Comparison of ENCODE assay signal across 28 mouse cellular contexts in genomic region chr16:43489984-43490383, GRCm38 (mm10).
A peak's percentile ranks its signal among the peaks of the same experiment; 100 is the strongest.
DNase-seq lines count a peak whose midpoint lies in the region; ATAC-seq and TF ChIP-seq lines count a peak whose summit lies in the region.
"Had no signal": no experiment of that assay in that cellular context is flagged by ENCODE, and none has a peak within 500 bp of the region (broad histone marks: within the 10 kb centered on the region; RNA-seq: fewer than 3 reads in every experiment).

No protein-coding gene starts in this region.

- H3K9me3 ChIP-seq in forebrain, postnatal 0 days (ENCODE audit: low read length) = no peaks in the 10 kb centered on the region
- no peaks in the 10 kb centered on the region for H3K9me3 ChIP-seq in forebrain, embryonic 13.5 days (replicated peaks)
- no peaks in the 10 kb centered on the region for H3K9me3 ChIP-seq in megakaryocyte, embryonic 14.5 days
- H3K9me3 ChIP-seq: embryonic facial prominence, embryonic 10.5 days; embryonic facial prominence, embryonic 13.5 days; forebrain, embryonic 12.5 days; G1E; heart, embryonic 10.5 days; heart, embryonic 13.5 days; hindbrain, embryonic 12.5 days; hindbrain, embryonic 15.5 days had no signal

- H3K27ac ChIP-seq in forebrain, postnatal 0 days (ENCODE audit: low read depth, low read length) = no peak overlapping the region
- no peak overlapping the region for H3K27ac ChIP-seq in forebrain, embryonic 13.5 days
- H3K27ac ChIP-seq: embryonic facial prominence, embryonic 10.5 days; embryonic facial prominence, embryonic 13.5 days; forebrain, embryonic 12.5 days; heart, adult 2 months; heart, embryonic 10.5 days; heart, embryonic 13.5 days; hindbrain, embryonic 12.5 days; hindbrain, embryonic 15.5 days had no signal

- TF ChIP-seq CTCF in forebrain, postnatal 0 days (IDR thresholded peaks at IDR 0.05; ENCODE audit: low read depth) = no peak

- H3K4me1 ChIP-seq in forebrain, postnatal 0 days (ENCODE audit: insufficient read depth) = no peaks in the 10 kb centered on the region
- H3K4me1 ChIP-seq in forebrain, embryonic 13.5 days = no peaks in the 10 kb centered on the region
- no peaks in the 10 kb centered on the region for H3K4me1 ChIP-seq in megakaryocyte, embryonic 14.5 days
- H3K4me1 ChIP-seq: embryonic facial prominence, embryonic 10.5 days; embryonic facial prominence, embryonic 13.5 days; heart, embryonic 10.5 days; heart, embryonic 13.5 days; hindbrain, embryonic 12.5 days; hindbrain, embryonic 15.5 days had no signal

- DNase-seq in cerebellum, postnatal 10 days = peak; percentile 31 to 56
- DNase-seq in cerebellum, adult 18-20 months = no peak
- no peak for DNase-seq in forebrain, postnatal 0 days
- DNase-seq in layer of hippocampus, adult 11-12 months (ENCODE audit: low spot score) = peak; percentile 38
- no peak for DNase-seq in layer of hippocampus, adult 8-10 months (ENCODE audit: low spot score in 2 of 2)
- DNase-seq: adrenal gland, postnatal 10 days; adrenal gland, postnatal 36 days; cerebellum, adult 11-12 months; cerebellum, adult 9-10 months; cerebellum, postnatal 36 days; embryo, embryonic 11 days; gastrocnemius, postnatal 14 days; heart, adult 2 months; heart, postnatal 14 days had no signal

- 69% methylated on average over 12 of the region's 12 CpGs for WGBS in forebrain, postnatal 0 days
- 92% methylated on average over 12 of the region's 12 CpGs for WGBS in forebrain, embryonic 13.5 days

- no peaks in the 10 kb centered on the region for H3K27me3 ChIP-seq in forebrain, postnatal 0 days (ENCODE audit: insufficient read depth, low read length)
- no peaks in the 10 kb centered on the region for H3K27me3 ChIP-seq in forebrain, embryonic 13.5 days
- no peaks in the 10 kb centered on the region for H3K27me3 ChIP-seq in megakaryocyte, embryonic 14.5 days (replicated peaks)
- H3K27me3 ChIP-seq: embryonic facial prominence, embryonic 13.5 days; forebrain, embryonic 12.5 days; heart, embryonic 13.5 days; hindbrain, embryonic 12.5 days; hindbrain, embryonic 15.5 days; Patski had no signal

- H3K36me3 ChIP-seq in forebrain, postnatal 0 days (ENCODE audit: insufficient read depth) = no peaks in the 10 kb centered on the region
- no peaks in the 10 kb centered on the region for H3K36me3 ChIP-seq in forebrain, embryonic 13.5 days (ENCODE audit: poor library complexity, severe bottlenecking)
- H3K36me3 ChIP-seq in megakaryocyte, embryonic 14.5 days (replicated peaks; ENCODE audit: low read length) = no peaks in the 10 kb centered on the region
- H3K36me3 ChIP-seq: embryonic facial prominence, embryonic 10.5 days; embryonic facial prominence, embryonic 13.5 days; forebrain, embryonic 12.5 days; G1E; heart, embryonic 10.5 days; heart, embryonic 13.5 days; hindbrain, embryonic 12.5 days; hindbrain, embryonic 15.5 days had no signal

- ATAC-seq in forebrain, postnatal 0 days = peak; percentile 67
- no peak for ATAC-seq in forebrain, embryonic 13.5 days
- ATAC-seq in megakaryocyte, adult 5-6 weeks (ENCODE audit: poor library complexity, severe bottlenecking) = no peak
- ATAC-seq: intestine, postnatal 0 days; Patski had no signal

- no peak overlapping the region for H3K4me3 ChIP-seq in forebrain, postnatal 0 days (ENCODE audit: low read depth, low read length)
- H3K4me3 ChIP-seq in forebrain, embryonic 13.5 days = no peak overlapping the region
- peak overlapping the region; percentile 42 for H3K4me3 ChIP-seq in megakaryocyte, embryonic 14.5 days (replicated peaks)
- H3K4me3 ChIP-seq: embryonic facial prominence, embryonic 10.5 days; embryonic facial prominence, embryonic 13.5 days; erythroblast, embryonic 14.5 days; forebrain, embryonic 12.5 days; heart, adult 2 months; heart, embryonic 10.5 days; heart, embryonic 13.5 days; hindbrain, embryonic 12.5 days; hindbrain, embryonic 15.5 days had no signal

- no peak overlapping the region for H3K9ac ChIP-seq in forebrain, postnatal 0 days
- no peak overlapping the region for H3K9ac ChIP-seq in forebrain, embryonic 13.5 days
- H3K9ac ChIP-seq: embryonic facial prominence, embryonic 13.5 days; forebrain, embryonic 12.5 days; heart, embryonic 13.5 days; hindbrain, embryonic 12.5 days; hindbrain, embryonic 15.5 days had no signal

- H3K4me2 ChIP-seq in forebrain, postnatal 0 days (ENCODE audit: low read depth) = no peak overlapping the region
- no peak overlapping the region for H3K4me2 ChIP-seq in forebrain, embryonic 13.5 days
- H3K4me2 ChIP-seq: embryonic facial prominence, embryonic 13.5 days; forebrain, embryonic 12.5 days; heart, embryonic 13.5 days; hindbrain, embryonic 12.5 days; hindbrain, embryonic 15.5 days had no signal

Comparison
In these comparisons a context has a peak if more than half of its experiments do, and no peak if none do; other contexts are left out.
1. DNase-seq: peak in cerebellum, postnatal 10 days (2 of 2) and layer of hippocampus, adult 11-12 months (single experiment); none in cerebellum, adult 18-20 months (0 of 2), forebrain, postnatal 0 days (single experiment) and layer of hippocampus, adult 8-10 months (0 of 2).